Mouse (Mus musculus): ENCODE data around the gene Map6. TPM values are rescaled to one million over a fixed set of nuclear protein-coding genes. Genes with fewer than 3 reads are reported as not detected.
A peak's percentile ranks its signal among the peaks of the same experiment; 100 is the strongest.

Map6 gene
- polyA plus RNA-seq, 1 experiment from 2014 or later, result 57.0 TPM

GRCm38 (mm10) chr7:99349782-99350720 is 82.8 kb downstream of the Map6 start:
- DNase-seq (ENCODE audit: low spot score), result no peak
- Histone ChIP-seq H3K9ac (ENCODE audit: low read length) (peak overlapping the region; percentile 81; the same call in 1 of the 2 replicates), H3K4me3 (ENCODE audit: low read depth, low read length) (peak overlapping the region; percentile 44), H3K27ac (ENCODE audit: low read depth, low read length) (no peak overlapping the region), H3K4me1 (ENCODE audit: control insufficient read depth, insufficient read depth, low read length) (peaks cover 33% of the 10 kb centered on the region), H3K36me3 (ENCODE audit: control insufficient read depth, insufficient read depth, low read length) (peaks cover 22% of the 10 kb centered on the region), H3K9me3 (ENCODE audit: control insufficient read depth, low read length) (no peaks in the 10 kb centered on the region), H3K4me2 (ENCODE audit: low read depth) (peak overlapping the region; percentile 71), H3K27me3 (ENCODE audit: control insufficient read depth, insufficient read depth, low read length) (no peaks in the 10 kb centered on the region)
- no peak for ATAC-seq (ENCODE audit: insufficient read depth, low FRiP score, low TSS enrichment)
- WGBS, result 77% methylated on average over 9 of the region's 9 CpGs

GRCm38 (mm10) chr7:99351104-99351801 is 84.0 kb downstream of the Map6 start:
- peak; percentile 3; the same call in 1 of the 2 replicates for ATAC-seq (ENCODE audit: insufficient read depth, low FRiP score, low TSS enrichment)
- H3K9ac ChIP-seq (ENCODE audit: low read length), result peak overlapping the region; percentile 81
- peaks cover 19% of the 10 kb centered on the region for H3K36me3 ChIP-seq (ENCODE audit: control insufficient read depth, insufficient read depth, low read length)
- peak overlapping the region; percentile 86 for H3K27ac ChIP-seq (ENCODE audit: low read depth, low read length)
- peak; percentile 50 for DNase-seq (ENCODE audit: low spot score)
- peak overlapping the region; percentile 44 for H3K4me3 ChIP-seq (ENCODE audit: low read depth, low read length)
- H3K9me3 ChIP-seq (ENCODE audit: control insufficient read depth, low read length), result no peaks in the 10 kb centered on the region
- no peaks in the 10 kb centered on the region for H3K27me3 ChIP-seq (ENCODE audit: control insufficient read depth, insufficient read depth, low read length)
- peak overlapping the region; percentile 71 for H3K4me2 ChIP-seq (ENCODE audit: low read depth)
- WGBS, result 10% methylated on average over 12 of the region's 12 CpGs
- peaks cover 44% of the 10 kb centered on the region for H3K4me1 ChIP-seq (ENCODE audit: control insufficient read depth, insufficient read depth, low read length)

- Histone ChIP-seq H3K4me3 (ENCODE audit: low read depth, low read length) (peak overlapping the region; percentile 44), H3K36me3 (ENCODE audit: control insufficient read depth, insufficient read depth, low read length) (peaks cover 11% of the 10 kb centered on the region), H3K4me2 (ENCODE audit: low read depth) (peak overlapping the region; percentile 71), H3K9me3 (ENCODE audit: control insufficient read depth, low read length) (no peaks in the 10 kb centered on the region), H3K27ac (ENCODE audit: low read depth, low read length) (peak overlapping the region; percentile 86), H3K27me3 (ENCODE audit: control insufficient read depth, insufficient read depth, low read length) (no peaks in the 10 kb centered on the region), H3K4me1 (ENCODE audit: control insufficient read depth, insufficient read depth, low read length) (peaks cover 49% of the 10 kb centered on the region), H3K9ac (ENCODE audit: low read length) (peak overlapping the region; percentile 81)
- ATAC-seq (ENCODE audit: insufficient read depth, low FRiP score, low TSS enrichment) (peak; percentile 71), DNase-seq (ENCODE audit: low spot score) (peak; percentile 80)
- WGBS, result under 1% methylated on average over 18 of the region's 18 CpGs
Measured at GRCm38 (mm10) chr7:99351802-99352517, 84.7 kb downstream of the Map6 start.

- WGBS, result under 1% methylated on average over 31 of the region's 35 CpGs
- Histone ChIP-seq H3K27me3 (ENCODE audit: control insufficient read depth, insufficient read depth, low read length) (no peaks in the 10 kb centered on the region), H3K36me3 (ENCODE audit: control insufficient read depth, insufficient read depth, low read length) (peaks cover 7% of the 10 kb centered on the region), H3K27ac (ENCODE audit: low read depth, low read length) (peak within 1 kb of the TSS; percentile 86), H3K4me3 (ENCODE audit: low read depth, low read length) (peak within 1 kb of the TSS; percentile 44), H3K9ac (ENCODE audit: low read length) (peak within 1 kb of the TSS; percentile 81), H3K9me3 (ENCODE audit: control insufficient read depth, low read length) (no peaks in the 10 kb centered on the region), H3K4me1 (ENCODE audit: control insufficient read depth, insufficient read depth, low read length) (peaks cover 54% of the 10 kb centered on the region), H3K4me2 (ENCODE audit: low read depth) (peak within 1 kb of the TSS; percentile 71)
- peak; percentile 85 for DNase-seq (ENCODE audit: low spot score)
- peak; percentile 18; the same call in 1 of the 2 replicates for ATAC-seq (ENCODE audit: insufficient read depth, low FRiP score, low TSS enrichment)
Measured at GRCm38 (mm10) chr7:99352526-99353400, 85.5 kb downstream of the Map6 start, which contains the start of gene Serpinh1. TSS of gene Serpinh1 (minus strand) at chr7:99353239.

DNA sequence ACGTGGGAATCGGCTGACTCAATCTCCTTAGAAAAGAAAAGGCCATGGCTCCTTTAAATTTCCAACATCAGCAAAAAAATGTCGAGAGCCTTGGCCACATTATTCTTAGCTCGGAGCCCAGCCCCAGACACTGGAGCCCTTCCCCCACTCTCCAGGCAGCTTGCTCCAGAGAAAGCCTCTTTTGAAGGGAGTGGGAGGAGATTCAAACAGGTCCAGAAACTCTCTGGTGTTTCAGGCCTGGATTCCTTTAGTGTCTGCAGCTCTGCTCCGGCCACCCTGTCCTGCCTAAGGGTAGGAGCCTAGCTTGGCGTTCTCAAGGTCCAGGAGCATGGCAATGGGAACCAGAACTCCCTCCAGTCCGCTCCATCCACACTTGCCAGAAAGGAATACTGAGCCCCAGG is 88.5 kb downstream of the Map6 start:
- Histone ChIP-seq H3K4me2 (ENCODE audit: low read depth) (peak overlapping the region; percentile 19; the same call in 1 of the 2 replicates), H3K4me1 (ENCODE audit: control insufficient read depth, insufficient read depth, low read length) (peaks cover 51% of the 10 kb centered on the region), H3K27me3 (ENCODE audit: control insufficient read depth, insufficient read depth, low read length) (no peaks in the 10 kb centered on the region), H3K36me3 (ENCODE audit: control insufficient read depth, insufficient read depth, low read length) (no peaks in the 10 kb centered on the region), H3K9me3 (ENCODE audit: control insufficient read depth, low read length) (no peaks in the 10 kb centered on the region), H3K27ac (ENCODE audit: low read depth, low read length) (peak overlapping the region; percentile 87), H3K4me3 (ENCODE audit: low read depth, low read length) (no peak overlapping the region), H3K9ac (ENCODE audit: low read length) (peak overlapping the region; percentile 46; the same call in 1 of the 2 replicates)
- 7% methylated on average over 7 of the region's 7 CpGs for WGBS
- ATAC-seq (ENCODE audit: insufficient read depth, low FRiP score, low TSS enrichment) (no peak), DNase-seq (ENCODE audit: low spot score) (peak; percentile 85)

GRCm38 (mm10) chr7:99356244-99356930 is 89.1 kb downstream of the Map6 start:
- no peak overlapping the region for H3K4me3 ChIP-seq (ENCODE audit: low read depth, low read length)
- peak overlapping the region; percentile 46; the same call in 1 of the 2 replicates for H3K9ac ChIP-seq (ENCODE audit: low read length)
- no peaks in the 10 kb centered on the region for H3K9me3 ChIP-seq (ENCODE audit: control insufficient read depth, low read length)
- H3K4me1 ChIP-seq (ENCODE audit: control insufficient read depth, insufficient read depth, low read length), result peaks cover 49% of the 10 kb centered on the region
- no peaks in the 10 kb centered on the region for H3K27me3 ChIP-seq (ENCODE audit: control insufficient read depth, insufficient read depth, low read length)
- ATAC-seq (ENCODE audit: insufficient read depth, low FRiP score, low TSS enrichment), result no peak
- 43% methylated on average over 8 of the region's 9 CpGs for WGBS
- peak overlapping the region; percentile 87 for H3K27ac ChIP-seq (ENCODE audit: low read depth, low read length)
- no peak overlapping the region; the same call in 1 of the 2 replicates for H3K4me2 ChIP-seq (ENCODE audit: low read depth)
- H3K36me3 ChIP-seq (ENCODE audit: control insufficient read depth, insufficient read depth, low read length), result no peaks in the 10 kb centered on the region
- DNase-seq (ENCODE audit: low spot score), result no peak

GRCm38 (mm10) chr7:99357201-99357600 is 90.0 kb downstream of the Map6 start:
- Histone ChIP-seq H3K9me3 (ENCODE audit: control insufficient read depth, low read length) (no peaks in the 10 kb centered on the region), H3K27me3 (ENCODE audit: control insufficient read depth, insufficient read depth, low read length) (no peaks in the 10 kb centered on the region), H3K4me1 (ENCODE audit: control insufficient read depth, insufficient read depth, low read length) (peaks cover 43% of the 10 kb centered on the region), H3K36me3 (ENCODE audit: control insufficient read depth, insufficient read depth, low read length) (no peaks in the 10 kb centered on the region), H3K27ac (ENCODE audit: low read depth, low read length) (no peak overlapping the region), H3K9ac (ENCODE audit: low read length) (0 out of 2 replicates have a peak overlapping the region, but pooled peaks have one; percentile 5), H3K4me3 (ENCODE audit: low read depth, low read length) (no peak overlapping the region), H3K4me2 (ENCODE audit: low read depth) (no peak overlapping the region)
- ATAC-seq (ENCODE audit: insufficient read depth, low FRiP score, low TSS enrichment) (no peak), DNase-seq (ENCODE audit: low spot score) (no peak)
- WGBS, result 67% methylated on average over 7 of the region's 7 CpGs
